Mouse (Mus musculus) liver, adult 2 months (tissue): ENCODE results near the gene Itpkc.

Experiments
- CTCF ChIP-seq: fragments of 200-500 bp; IDR thresholded peaks from 2 replicates; pipeline ENCODE4 v1.5.1; 2011; ENCODE audit warnings: low read depth, low read length, control low read depth
- POLR2A ChIP-seq: fragments of 200-500 bp; IDR thresholded peaks from 2 replicates; pipeline ENCODE4 v1.6.1; 2011; ENCODE audit warnings: low read length, control low read depth; ENCODE audit not compliant: insufficient read depth; ENCODE audit errors: extremely low read depth

DNA sequence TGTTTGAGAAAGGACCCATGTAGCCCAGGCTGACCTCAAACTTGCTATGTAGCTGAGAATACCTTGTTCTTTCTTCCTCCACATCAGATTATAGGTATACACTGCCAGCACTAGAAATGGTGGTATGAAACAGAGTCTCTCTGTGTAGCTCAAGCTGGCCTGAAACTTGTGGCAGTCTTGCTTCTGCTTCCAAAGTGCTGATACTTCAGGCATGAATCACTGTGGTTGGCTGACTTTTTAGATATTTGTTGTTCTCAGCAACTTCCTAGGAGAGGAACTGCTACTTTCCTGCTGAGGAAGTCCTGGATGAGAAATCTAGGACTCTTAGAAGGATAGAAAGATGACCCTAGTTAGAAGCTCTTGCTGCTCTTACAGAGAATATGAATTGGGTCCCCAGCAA lies 30.1 kb downstream of the Itpkc start:
- TF ChIP-seq CTCF (no peak), POLR2A (no peak)
